30 mouse cellular contexts compared by ENCODE assay signal in the genomic region with DNA sequence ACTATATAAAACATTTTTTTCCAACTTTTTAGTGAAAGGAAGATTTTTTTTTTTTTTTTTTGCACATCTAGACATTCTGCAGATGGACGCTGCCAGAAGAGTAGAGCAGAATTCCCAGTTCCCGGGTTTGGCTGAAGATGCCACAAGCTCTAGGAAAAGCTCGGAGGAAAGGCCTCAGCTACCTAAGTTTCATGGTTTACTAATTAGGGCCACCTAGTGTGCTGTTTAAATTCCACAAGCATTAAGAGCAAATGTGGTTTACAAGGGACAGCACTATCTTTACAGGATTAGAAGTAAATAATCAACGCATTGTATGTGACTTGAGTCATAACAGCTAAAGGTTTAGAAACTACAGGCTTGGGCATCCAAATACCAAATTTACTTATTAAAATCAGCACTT. TPM values are rescaled to one million over a fixed set of nuclear protein-coding genes. Genes with fewer than 3 reads are reported as not detected.
DNase-seq lines count a peak whose midpoint lies in the region; ATAC-seq and TF ChIP-seq lines count a peak whose summit lies in the region.
"Had no signal": no experiment of that assay in that cellular context is flagged by ENCODE, and none has a peak within 500 bp of the region (broad histone marks: within the 10 kb centered on the region; RNA-seq: fewer than 3 reads in every experiment).

No protein-coding gene starts in this region.

- H3K4me2 ChIP-seq in midbrain, postnatal 0 days (ENCODE audit: low read depth, low read length, poor library complexity, severe bottlenecking) = no peak overlapping the region
- H3K4me2 ChIP-seq in midbrain, embryonic 11.5 days = no peak overlapping the region
- H3K4me2 ChIP-seq: embryonic facial prominence, embryonic 12.5 days; heart, embryonic 15.5 days; hindbrain, embryonic 14.5 days; liver, embryonic 15.5 days; midbrain, embryonic 12.5 days; neural tube, embryonic 13.5 days had no signal

- intact Hi-C loops in heart, postnatal 10 days (cut with DNase I) = loop anchor here (5.0 to 10.0 kb wide), 3 partner anchors 109 to 187 kb away; no protein-coding TSS in a partner anchor

- no peak overlapping the region for H3K27ac ChIP-seq in heart, embryonic 10.5 days
- no peak overlapping the region for H3K27ac ChIP-seq in layer of hippocampus, adult 2 months
- H3K27ac ChIP-seq in midbrain, postnatal 0 days (ENCODE audit: low read depth, low read length) = no peak overlapping the region
- H3K27ac ChIP-seq in midbrain, embryonic 11.5 days (ENCODE audit: low read depth, low read length) = no peak overlapping the region
- H3K27ac ChIP-seq: embryonic facial prominence, embryonic 12.5 days; heart, embryonic 15.5 days; hindbrain, embryonic 14.5 days; liver, embryonic 15.5 days; midbrain, embryonic 12.5 days; neural tube, embryonic 13.5 days had no signal

- no peaks in the 10 kb centered on the region for H3K36me3 ChIP-seq in heart, embryonic 10.5 days
- no peaks in the 10 kb centered on the region for H3K36me3 ChIP-seq in midbrain, postnatal 0 days (ENCODE audit: insufficient read depth, low read length)
- no peaks in the 10 kb centered on the region for H3K36me3 ChIP-seq in midbrain, embryonic 11.5 days (ENCODE audit: control insufficient read depth, insufficient read depth, low read length)
- H3K36me3 ChIP-seq: embryonic facial prominence, embryonic 12.5 days; heart, embryonic 15.5 days; liver, embryonic 15.5 days; midbrain, embryonic 12.5 days; neural tube, embryonic 13.5 days had no signal

- no peaks in the 10 kb centered on the region for H3K9me3 ChIP-seq in heart, embryonic 10.5 days
- no peaks in the 10 kb centered on the region for H3K9me3 ChIP-seq in midbrain, postnatal 0 days (ENCODE audit: low read length)
- H3K9me3 ChIP-seq in midbrain, embryonic 11.5 days (ENCODE audit: control insufficient read depth, low read length) = no peaks in the 10 kb centered on the region
- H3K9me3 ChIP-seq: embryonic facial prominence, embryonic 12.5 days; heart, embryonic 15.5 days; liver, embryonic 15.5 days; midbrain, embryonic 12.5 days; neural tube, embryonic 13.5 days had no signal

- 37% methylated on average over 4 of the region's 4 CpGs for WGBS in heart, embryonic 10.5 days
- WGBS in midbrain, postnatal 0 days = 33% methylated on average over 4 of the region's 4 CpGs
- WGBS in midbrain, embryonic 11.5 days = 29% methylated on average over 4 of the region's 4 CpGs

- no peak overlapping the region for H3K4me3 ChIP-seq in heart, embryonic 10.5 days
- no peak overlapping the region for H3K4me3 ChIP-seq in layer of hippocampus, adult 2 months
- H3K4me3 ChIP-seq in midbrain, postnatal 0 days (ENCODE audit: low read depth, low read length) = no peak overlapping the region
- no peak overlapping the region for H3K4me3 ChIP-seq in midbrain, embryonic 11.5 days (ENCODE audit: low read depth, low read length)
- H3K4me3 ChIP-seq: embryonic facial prominence, embryonic 12.5 days; heart, embryonic 15.5 days; liver, embryonic 15.5 days; midbrain, embryonic 12.5 days; neural tube, embryonic 13.5 days had no signal

- no peak overlapping the region for H3K9ac ChIP-seq in midbrain, postnatal 0 days (replicated peaks; ENCODE audit: low read length, poor library complexity, severe bottlenecking)
- no peak overlapping the region for H3K9ac ChIP-seq in midbrain, embryonic 11.5 days (ENCODE audit: low read length)
- H3K9ac ChIP-seq: embryonic facial prominence, embryonic 12.5 days; heart, embryonic 15.5 days; hindbrain, embryonic 14.5 days; liver, embryonic 15.5 days; midbrain, embryonic 12.5 days; neural tube, embryonic 13.5 days had no signal

- TF ChIP-seq CTCF in layer of hippocampus, adult 2 months (conservative IDR thresholded peaks at IDR 0.05) = peak; percentile 34
- TF ChIP-seq CTCF in midbrain, postnatal 0 days (IDR thresholded peaks at IDR 0.05) = no peak

- H3K27me3 ChIP-seq in heart, embryonic 10.5 days (ENCODE audit: insufficient read depth, poor library complexity, severe bottlenecking) = no peaks in the 10 kb centered on the region
- no peaks in the 10 kb centered on the region for H3K27me3 ChIP-seq in midbrain, postnatal 0 days (ENCODE audit: insufficient read depth, low read length)
- no peaks in the 10 kb centered on the region for H3K27me3 ChIP-seq in midbrain, embryonic 11.5 days (ENCODE audit: control insufficient read depth, insufficient read depth, low read length)
- H3K27me3 ChIP-seq: embryonic facial prominence, embryonic 12.5 days; heart, embryonic 15.5 days; liver, embryonic 15.5 days; midbrain, embryonic 12.5 days; neural tube, embryonic 13.5 days had no signal

- H3K4me1 ChIP-seq in heart, embryonic 10.5 days = no peaks in the 10 kb centered on the region
- no peaks in the 10 kb centered on the region for H3K4me1 ChIP-seq in midbrain, postnatal 0 days (ENCODE audit: insufficient read depth, low read length)
- no peaks in the 10 kb centered on the region for H3K4me1 ChIP-seq in midbrain, embryonic 11.5 days (ENCODE audit: control insufficient read depth, insufficient read depth, low read length)
- H3K4me1 ChIP-seq: embryonic facial prominence, embryonic 12.5 days; heart, embryonic 15.5 days; liver, embryonic 15.5 days; midbrain, embryonic 12.5 days; neural tube, embryonic 13.5 days had no signal

- DNase-seq in heart, postnatal 10 days = peak; percentile 37 to 39
- no peak for DNase-seq in heart, embryonic 10.5 days (ENCODE audit: low spot score)
- DNase-seq in layer of hippocampus, adult 2 months (ENCODE audit: low spot score in 2 of 2) = no peak
- no peak for DNase-seq in layer of hippocampus, adult 18-20 months (ENCODE audit: low spot score in 2 of 2)
- DNase-seq in midbrain, postnatal 0 days (ENCODE audit: low spot score) = peak; percentile 9
- DNase-seq in midbrain, embryonic 11.5 days (ENCODE audit: low spot score, missing footprints) = no peak
- no peak for DNase-seq in frontal cortex, adult 2 months (ENCODE audit: extremely low spot score in 1 of 2, low spot score in 1 of 2)
- DNase-seq: adrenal gland, postnatal 10 days; B cell, adult 2 months; cerebellum, adult 8-10 months; cerebellum, postnatal 25 days; lung, postnatal 14 days; right cerebral cortex, postnatal 4 days; thymus, postnatal 4 days had no signal

- ATAC-seq in midbrain, postnatal 0 days (ENCODE audit: low FRiP score) = no peak
- no peak for ATAC-seq in midbrain, embryonic 11.5 days (ENCODE audit: low FRiP score)
- ATAC-seq: forebrain, embryonic 14.5 days; intestine, postnatal 0 days had no signal

RNA-seq across cellular contexts. Expression of a gene that starts 39.3 kb away (rescaled TPM):
- under 1 TPM; 0.19 to 0.20 TPM for total RNA-seq in heart, postnatal 10 days (2021)
- not detected in 2 replicates for polyA plus RNA-seq in heart, embryonic 10.5 days (2016; fragmentation: Nextera tagmentation; extraction: Ambion mirVana)
- total RNA-seq in layer of hippocampus, adult 2 months (2021) = not detected
- not detected for total RNA-seq in layer of hippocampus, adult 18-20 months (2021)
- not detected in 2 replicates for total RNA-seq in midbrain, postnatal 0 days (2014; rRNA removed)
- not detected in 2 replicates for polyA plus RNA-seq in midbrain, postnatal 0 days (2015; fragmentation: Nextera tagmentation; extraction: Ambion mirVana)
- polyA plus RNA-seq in midbrain, embryonic 11.5 days (2014; fragmentation: Nextera tagmentation; extraction: Ambion mirVana) = 0.34 and 0.45 TPM in 2 replicates
- not detected in 2 replicates for polyA plus RNA-seq in frontal cortex, adult 2 months (2012; rRNA removed)
- total RNA-seq: ES-E14; hematopoietic stem cell, adult 5-6 weeks; left cerebral cortex, postnatal 10 days; liver, adult 2 months; megakaryocyte, adult 5-6 weeks had no signal
- polyA plus RNA-seq: forebrain, embryonic 14.5 days; heart, embryonic 15.5 days; hindbrain, embryonic 14.5 days; intestine, postnatal 0 days; limb, embryonic 11.5 days; liver, adult 2 months; liver, embryonic 15.5 days; spleen, adult 2 months; testis, adult 2 months had no signal

Comparison
In these comparisons a context has a peak if more than half of its experiments do, and no peak if none do; other contexts are left out.
1. DNase-seq: peak in heart, postnatal 10 days (2 of 2) and midbrain, postnatal 0 days (single experiment); none in heart, embryonic 10.5 days (single experiment), layer of hippocampus, adult 2 months (0 of 2), layer of hippocampus, adult 18-20 months (0 of 2), midbrain, embryonic 11.5 days (single experiment) and frontal cortex, adult 2 months (0 of 2).